Mouse (Mus musculus) liver, adult 2 months (tissue): Measurements from ENCODE around the gene Gpat2. TPM values are rescaled to one million over a fixed set of nuclear protein-coding genes. Genes with fewer than 3 reads are reported as not detected.

Experiments
- DNase-seq: peaks from one replicate; pipeline ENCODE4 v3.0.0-alpha.2; 2011; ENCODE audit warnings: low read depth, low spot score; ENCODE audit errors: extremely low read depth
- H3K27ac ChIP-seq: fragments of 200-500 bp; replicated peaks from 2 replicates; pipeline ENCODE4 v1.5.1; 2012; ENCODE audit warnings: low read depth, mild to moderate bottlenecking, control low read depth, inconsistent platforms, low read length; ENCODE audit not compliant: insufficient read depth
- H3K27me3 ChIP-seq: fragments of 200-500 bp; 2 replicates; pipeline ENCODE4 v1.6.1; 2012; ENCODE audit warnings: mild to moderate bottlenecking, moderate library complexity, low read length, inconsistent platforms; ENCODE audit not compliant: control insufficient read depth, insufficient read depth
- H3K36me3 ChIP-seq: fragments of 200-500 bp; 2 replicates; pipeline ENCODE4 v1.6.1; 2012; ENCODE audit warnings: low read length, inconsistent platforms; ENCODE audit not compliant: control insufficient read depth, insufficient read depth
- H3K4me1 ChIP-seq: fragments of 200-500 bp; 2 replicates; pipeline ENCODE4 v1.6.1; 2011; ENCODE audit warnings: low read length; ENCODE audit not compliant: control insufficient read depth, insufficient read depth
- H3K4me3 ChIP-seq: fragments of 200-500 bp; 2 replicates; pipeline ENCODE4 v1.5.1; 2011; ENCODE audit warnings: low read depth, mild to moderate bottlenecking, control low read depth, low read length, moderate library complexity; ENCODE audit not compliant: insufficient read depth
- H3K79me2 ChIP-seq: fragments of 200-500 bp; 2 replicates; pipeline ENCODE4 v1.6.1; 2012; ENCODE audit warnings: inconsistent platforms, mild to moderate bottlenecking, low read length, moderate library complexity; ENCODE audit not compliant: control insufficient read depth, insufficient read depth
- H3K9ac ChIP-seq: fragments of 200-500 bp; 2 replicates; pipeline ENCODE4 v1.6.1; 2012; ENCODE audit warnings: low read depth, mild to moderate bottlenecking, control low read depth, inconsistent platforms, low read length
- CTCF ChIP-seq: fragments of 200-500 bp; IDR thresholded peaks from 2 replicates; pipeline ENCODE4 v1.5.1; 2011; ENCODE audit warnings: low read depth, low read length, control low read depth
- POLR2A ChIP-seq: fragments of 200-500 bp; IDR thresholded peaks from 2 replicates; pipeline ENCODE4 v1.6.1; 2011; ENCODE audit warnings: low read length, control low read depth; ENCODE audit not compliant: insufficient read depth; ENCODE audit errors: extremely low read depth
- WGBS: fragments of 180-500 bp; shearing (Covaris S2); methylation state at CpG from one replicate; pipeline ENCODE4 v1.1.7; 2018; 5-methylcytosine and 5-hydroxymethylcytosine counted together
- polyA plus RNA-seq: library from polyadenylated mRNA; depleted of rRNA; stranded (reverse); fragments of >200 nt; gene quantifications from 2 replicates; pipeline ENCODE4 v1.2.3, GENCODE M21; 2012
- total RNA-seq: library from RNA; depleted of rRNA; stranded (reverse); fragments of >200 nt; gene quantifications from 2 replicates; pipeline ENCODE4 v1.2.3, GENCODE M21; 2014

Gpat2 gene
- total and polyA plus RNA-seq, 2 experiments, result 1.2 to 2.2 TPM

DNA sequence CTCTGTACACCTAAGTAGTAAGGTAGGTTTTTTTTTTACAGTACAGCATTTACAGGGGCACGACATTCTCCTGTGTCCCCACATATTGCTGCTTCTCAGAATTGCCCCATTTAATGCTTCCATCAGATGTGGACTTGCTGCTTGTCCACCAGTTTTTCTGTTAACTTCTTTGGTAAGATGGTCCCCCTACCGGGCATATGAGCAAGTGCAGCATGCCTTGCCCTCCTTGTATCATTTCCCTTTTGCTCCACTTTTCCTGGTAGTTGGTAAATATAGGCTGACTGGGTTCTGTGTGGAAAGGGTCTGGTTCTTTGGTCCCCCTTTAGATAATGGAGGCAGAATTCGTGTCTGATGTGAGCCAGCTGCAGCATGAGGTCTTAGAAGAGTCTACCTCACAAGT is 5.2 kb downstream of the Gpat2 start:
- H3K79me2 ChIP-seq, result no peaks in the 10 kb centered on the region
- no peak overlapping the region for H3K9ac ChIP-seq
- H3K4me1 ChIP-seq, result no peaks in the 10 kb centered on the region
- H3K27ac ChIP-seq, result no peak overlapping the region
- DNase-seq, result peak; percentile 59
- 5% methylated on average over 3 of the region's 3 CpGs for WGBS
- H3K36me3 ChIP-seq, result no peaks in the 10 kb centered on the region
- H3K4me3 ChIP-seq, result no peak overlapping the region
- no peaks in the 10 kb centered on the region for H3K27me3 ChIP-seq
- TF ChIP-seq CTCF (peak; percentile 57; the same call in 1 of the 2 replicates), POLR2A (no peak)

DNA sequence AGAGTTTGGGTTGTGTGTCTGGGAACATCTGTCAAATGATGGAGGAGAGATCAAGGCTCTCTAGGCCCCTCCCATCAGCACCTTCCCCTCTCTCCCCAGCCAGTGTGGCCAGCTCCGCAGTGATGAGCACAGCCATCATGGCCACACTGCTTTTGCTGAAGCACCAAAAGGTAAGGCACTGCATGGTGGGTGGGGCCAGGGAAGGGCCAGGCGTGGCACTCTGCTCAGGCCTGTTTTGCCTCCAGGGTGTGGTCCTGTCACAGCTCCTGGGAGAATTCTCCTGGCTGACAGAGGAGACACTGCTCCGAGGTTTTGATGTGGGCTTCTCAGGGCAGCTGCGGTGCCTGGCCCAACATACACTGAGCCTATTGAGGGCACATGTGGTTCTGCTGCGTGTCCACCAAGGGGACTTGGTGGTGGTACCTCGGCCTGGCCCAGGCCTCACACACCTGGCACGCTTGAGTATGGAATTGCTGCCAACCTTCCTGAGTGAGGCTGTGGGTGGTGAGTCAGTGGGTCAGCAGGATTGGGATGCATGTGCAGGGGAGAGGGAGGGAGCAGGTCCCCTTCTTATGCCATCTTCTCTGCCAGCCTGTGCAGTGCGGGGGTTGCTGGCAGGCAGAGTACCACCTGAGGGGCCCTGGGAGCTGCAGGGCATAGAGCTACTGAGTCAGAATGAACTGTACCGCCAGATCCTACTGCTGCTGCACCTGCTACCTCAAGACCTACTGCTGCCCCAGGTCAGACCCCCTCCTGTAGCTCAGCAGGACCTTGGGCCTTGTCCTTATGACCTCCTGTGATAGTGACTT is 8.7 kb downstream of the Gpat2 start:
- Histone ChIP-seq H3K4me3 (no peak overlapping the region), H3K4me1 (no peaks in the 10 kb centered on the region), H3K27me3 (no peaks in the 10 kb centered on the region), H3K9ac (no peak overlapping the region), H3K36me3 (no peaks in the 10 kb centered on the region; the same call in 1 of the 2 replicates), H3K79me2 (no peaks in the 10 kb centered on the region), H3K27ac (no peak overlapping the region)
- 93% methylated on average over 9 of the region's 9 CpGs for WGBS
- no peak for DNase-seq
- TF ChIP-seq CTCF (no peak), POLR2A (no peak)

DNA sequence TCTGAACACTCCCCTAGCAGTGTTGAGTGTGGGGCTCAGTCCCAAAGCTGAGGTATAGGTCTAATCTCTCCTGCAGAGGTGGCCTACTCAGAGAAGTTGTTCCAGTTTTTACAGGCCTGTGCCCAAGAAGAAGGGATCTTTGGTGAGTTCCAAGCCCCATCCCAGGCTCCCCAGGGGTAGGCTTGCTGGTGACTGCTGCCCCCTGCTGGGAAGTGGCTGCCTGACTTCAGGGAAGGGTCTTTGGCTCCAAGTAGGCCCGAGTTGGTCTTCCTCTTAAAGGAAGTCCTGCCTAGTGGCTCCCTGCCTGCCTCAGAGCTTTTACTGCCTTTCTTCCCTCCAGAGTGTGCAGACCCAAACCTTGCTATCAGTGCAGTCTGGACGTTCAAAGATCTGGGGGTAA is 10.1 kb downstream of the Gpat2 start:
- Histone ChIP-seq H3K79me2 (no peaks in the 10 kb centered on the region), H3K9ac (no peak overlapping the region), H3K36me3 (no peaks in the 10 kb centered on the region; the same call in 1 of the 2 replicates), H3K4me3 (no peak overlapping the region), H3K4me1 (no peaks in the 10 kb centered on the region), H3K27ac (no peak overlapping the region), H3K27me3 (no peaks in the 10 kb centered on the region)
- peak; percentile 81 for TF ChIP-seq CTCF
- no peak for TF ChIP-seq POLR2A
- WGBS, result 29% methylated on average over 2 of the region's 2 CpGs
- no peak for DNase-seq

DNA sequence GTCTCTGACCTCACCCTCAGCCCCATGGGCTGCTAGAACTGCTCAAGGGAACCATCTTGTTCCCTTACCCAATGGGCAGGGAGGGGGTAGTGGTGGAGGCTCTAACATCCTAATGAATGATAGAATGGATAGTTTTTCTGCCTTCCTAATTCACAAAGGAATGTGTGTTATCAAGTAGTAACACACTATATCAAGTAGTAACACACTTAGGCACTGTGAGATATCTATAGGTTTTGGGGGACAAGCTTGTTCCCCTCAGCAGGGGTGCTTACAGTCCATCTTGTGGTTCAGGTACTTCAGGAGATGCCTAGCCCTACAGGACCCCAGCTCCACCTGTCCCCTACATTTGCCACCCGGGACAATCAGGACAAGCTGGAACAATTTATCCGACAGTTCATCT is 10.6 kb downstream of the Gpat2 start:
- no peak for TF ChIP-seq POLR2A
- no peak for TF ChIP-seq CTCF
- DNase-seq, result no peak
- Histone ChIP-seq H3K27me3 (no peaks in the 10 kb centered on the region), H3K27ac (no peak overlapping the region), H3K9ac (no peak overlapping the region), H3K79me2 (no peaks in the 10 kb centered on the region), H3K36me3 (no peaks in the 10 kb centered on the region; the same call in 1 of the 2 replicates), H3K4me1 (no peaks in the 10 kb centered on the region), H3K4me3 (no peak overlapping the region)
- WGBS, result 100% methylated on average over 2 of the region's 2 CpGs

DNA sequence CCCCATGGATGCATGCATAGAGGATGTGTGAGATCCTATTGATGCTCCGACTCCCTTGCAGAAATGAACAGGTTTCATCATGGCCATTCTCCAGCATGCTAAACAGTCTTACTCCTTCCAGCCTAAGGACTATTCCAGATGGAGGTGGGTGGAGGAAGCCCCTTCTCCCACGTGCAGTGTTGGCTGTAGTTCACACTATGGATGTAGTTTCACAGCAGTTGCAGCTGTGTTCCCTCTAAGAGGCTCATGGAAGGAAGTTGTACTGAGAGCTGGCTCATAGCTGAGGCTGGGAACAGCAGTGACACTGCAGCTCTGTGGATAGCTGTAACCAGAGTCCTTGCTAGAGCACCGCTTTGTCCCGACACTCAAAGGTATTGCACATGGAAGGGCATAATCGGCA is 12.7 kb downstream of the Gpat2 start:
- Histone ChIP-seq H3K27ac (no peak overlapping the region), H3K27me3 (no peaks in the 10 kb centered on the region), H3K4me1 (no peaks in the 10 kb centered on the region), H3K4me3 (no peak overlapping the region), H3K9ac (no peak overlapping the region), H3K79me2 (no peaks in the 10 kb centered on the region), H3K36me3 (no peaks in the 10 kb centered on the region; the same call in 1 of the 2 replicates)
- DNase-seq, result no peak
- 91% methylated on average over 5 of the region's 5 CpGs for WGBS
- no peak for TF ChIP-seq CTCF
- no peak for TF ChIP-seq POLR2A
